Mouse (Mus musculus): ENCODE measurements at regions not wholly inside any gene's neighbourhood (a gene's known extent, or its start where the extent isn't known, plus 50 kb on each side); places are given as distances from the start of the nearest gene placed in this dataset.

DNA sequence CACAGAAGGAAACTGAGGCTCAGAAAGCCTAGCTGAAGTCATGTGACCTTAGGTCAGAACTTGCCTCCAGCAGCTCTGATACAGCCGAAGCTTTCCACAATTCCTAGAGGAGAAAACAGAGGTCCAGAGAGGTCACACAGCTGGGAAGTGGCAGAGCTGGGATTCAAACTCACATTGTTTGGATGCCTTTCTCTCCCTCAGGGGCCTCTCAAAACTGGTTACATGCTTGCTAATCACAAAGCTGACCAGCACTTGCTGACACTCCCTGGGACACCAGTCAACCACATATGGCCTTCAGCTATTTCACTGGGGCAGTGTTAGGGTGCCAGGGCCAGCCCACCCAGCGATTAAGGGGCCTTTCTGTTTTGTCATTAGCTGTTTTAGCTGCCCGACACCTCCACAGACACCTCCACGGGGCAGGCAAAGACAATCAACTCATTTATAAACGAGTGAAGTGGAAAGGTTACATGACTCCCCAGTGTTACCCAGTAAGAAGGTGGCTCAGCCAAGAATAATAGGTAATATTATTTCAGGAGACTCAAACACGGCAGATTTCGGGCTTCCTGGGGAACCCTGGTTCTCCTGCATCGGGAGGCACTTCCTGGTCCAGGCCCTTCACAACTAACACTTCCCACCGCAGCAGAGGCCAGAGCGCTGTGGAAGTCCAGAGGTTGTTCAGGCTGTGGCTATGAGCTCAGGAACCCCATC is 71.4 kb downstream of the 2410131K14Rik start:
- peak; percentile 23; the same call in 1 of the 2 replicates for ATAC-seq (ENCODE audit: insufficient number of reproducible peaks, low FRiP score, low TSS enrichment, low read depth)
- H3K27ac ChIP-seq: peak overlapping the region; percentile 59
- no peaks in the 10 kb centered on the region for H3K9me3 ChIP-seq
- H3K9ac ChIP-seq: no peak overlapping the region
- no peaks in the 10 kb centered on the region for H3K36me3 ChIP-seq
- WGBS: 25% methylated on average over 10 of the region's 10 CpGs
- no peak overlapping the region for H3K4me3 ChIP-seq
- H3K4me2 ChIP-seq: no peak overlapping the region
- H3K4me1 ChIP-seq: peaks cover 32% of the 10 kb centered on the region
- peaks cover 6% of the 10 kb centered on the region for H3K27me3 ChIP-seq

DNA sequence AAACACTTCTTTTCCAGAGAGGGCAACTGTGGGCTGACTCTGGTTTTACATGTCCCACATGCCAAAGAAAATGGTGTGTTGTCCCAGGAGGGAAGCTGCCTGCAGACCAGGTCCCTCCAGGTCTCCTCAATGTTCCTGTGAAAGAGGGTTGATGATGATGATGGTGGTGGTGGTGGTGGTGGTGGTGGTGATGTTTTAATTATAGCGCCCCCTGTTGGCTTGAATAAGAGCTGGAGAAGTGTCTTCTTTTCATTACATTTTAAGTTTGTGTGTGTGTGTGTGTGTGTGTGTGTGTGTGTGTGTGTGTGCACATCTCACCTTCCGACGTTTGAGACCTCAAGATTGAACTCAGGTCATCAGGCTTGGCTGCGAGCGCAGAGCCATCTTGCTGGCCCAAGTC is 73.0 kb downstream of the 2410131K14Rik start:
- peaks cover 6% of the 10 kb centered on the region for H3K27me3 ChIP-seq
- H3K36me3 ChIP-seq: no peaks in the 10 kb centered on the region
- 0 out of 2 replicates have a peak overlapping the region, but pooled peaks have one; percentile 10 for H3K4me2 ChIP-seq
- H3K9ac ChIP-seq: no peak overlapping the region
- peaks cover 40% of the 10 kb centered on the region for H3K4me1 ChIP-seq
- no peak for ATAC-seq (ENCODE audit: insufficient number of reproducible peaks, low FRiP score, low TSS enrichment, low read depth)
- no peak overlapping the region for H3K4me3 ChIP-seq
- H3K9me3 ChIP-seq: no peaks in the 10 kb centered on the region
- 43% methylated on average over 5 of the region's 5 CpGs for WGBS
- peak overlapping the region; percentile 51 for H3K27ac ChIP-seq

DNA sequence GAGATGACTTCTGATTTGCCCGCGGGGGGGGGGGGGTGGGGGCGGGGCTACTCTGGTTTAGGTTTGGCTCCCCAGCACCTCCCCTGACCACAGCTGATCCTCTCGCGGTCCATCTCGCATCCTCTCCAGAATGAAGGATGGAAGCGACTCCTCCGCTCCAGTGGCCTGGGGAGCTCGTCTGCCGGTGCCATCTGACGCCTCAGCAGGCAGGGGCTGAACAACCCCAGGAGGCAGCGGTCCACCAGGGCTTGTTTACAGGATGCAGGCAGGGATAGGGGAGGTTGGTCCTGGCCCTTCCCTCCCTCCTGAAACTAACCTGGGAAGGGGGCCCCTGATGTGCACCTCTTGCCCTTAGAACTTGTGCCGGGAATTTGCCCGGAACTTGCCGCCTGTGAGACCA is 73.9 kb downstream of the 2410131K14Rik start:
- H3K27me3 ChIP-seq: peaks cover 6% of the 10 kb centered on the region
- H3K36me3 ChIP-seq: no peaks in the 10 kb centered on the region
- no peak overlapping the region for H3K9ac ChIP-seq
- ATAC-seq (ENCODE audit: insufficient number of reproducible peaks, low FRiP score, low TSS enrichment, low read depth): no peak
- H3K9me3 ChIP-seq: no peaks in the 10 kb centered on the region
- no peak overlapping the region for H3K4me3 ChIP-seq
- peak overlapping the region; percentile 32 for H3K4me2 ChIP-seq
- 17% methylated on average over 15 of the region's 15 CpGs for WGBS
- H3K27ac ChIP-seq: peak overlapping the region; percentile 4; the same call in 1 of the 2 replicates
- H3K4me1 ChIP-seq: peaks cover 44% of the 10 kb centered on the region

DNA sequence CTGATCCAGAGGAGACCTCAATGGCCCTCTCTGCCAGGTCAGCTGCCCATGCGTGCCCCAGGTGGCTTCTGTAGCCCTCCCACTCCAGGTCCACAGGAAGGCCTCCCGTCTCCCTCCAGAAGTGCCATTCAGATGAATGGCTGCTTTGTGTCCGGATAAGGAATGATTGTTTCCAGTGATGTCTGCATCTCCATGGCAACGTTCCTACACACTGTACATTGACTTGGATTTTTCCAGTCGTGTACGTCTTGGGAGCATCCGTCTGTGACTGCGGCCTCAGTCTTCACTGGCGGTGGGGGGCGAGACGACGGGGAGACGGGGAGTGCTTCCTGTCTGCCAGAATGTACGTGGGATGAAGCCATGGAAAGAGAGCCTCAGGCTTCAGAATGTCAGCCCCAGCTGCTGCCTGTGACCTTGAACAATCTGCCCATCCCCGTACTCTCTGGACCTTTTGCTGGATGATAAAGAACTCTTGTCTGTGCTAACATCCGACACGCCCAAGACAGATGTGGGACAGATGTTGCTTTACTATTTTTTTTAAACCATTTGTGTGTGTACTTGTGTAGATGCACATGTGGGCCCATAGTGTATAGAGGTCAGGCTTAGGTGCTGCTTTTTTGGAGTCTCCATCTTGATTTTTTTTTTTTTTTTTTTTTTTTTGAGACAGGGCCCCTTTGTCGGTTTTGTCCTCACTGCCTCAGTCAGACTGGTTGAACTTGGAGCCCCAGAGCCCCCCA is 76.9 kb downstream of the 2410131K14Rik start:
- ATAC-seq (ENCODE audit: insufficient number of reproducible peaks, low FRiP score, low TSS enrichment, low read depth): peak; percentile 80
- Histone ChIP-seq H3K27me3 (peaks cover 6% of the 10 kb centered on the region), H3K36me3 (no peaks in the 10 kb centered on the region), H3K4me3 (no peak overlapping the region), H3K9ac (no peak overlapping the region), H3K4me2 (no peak overlapping the region), H3K27ac (peak overlapping the region; percentile 70), H3K9me3 (no peaks in the 10 kb centered on the region), H3K4me1 (peaks cover 37% of the 10 kb centered on the region)
- WGBS: 24% methylated on average over 18 of the region's 18 CpGs

DNA sequence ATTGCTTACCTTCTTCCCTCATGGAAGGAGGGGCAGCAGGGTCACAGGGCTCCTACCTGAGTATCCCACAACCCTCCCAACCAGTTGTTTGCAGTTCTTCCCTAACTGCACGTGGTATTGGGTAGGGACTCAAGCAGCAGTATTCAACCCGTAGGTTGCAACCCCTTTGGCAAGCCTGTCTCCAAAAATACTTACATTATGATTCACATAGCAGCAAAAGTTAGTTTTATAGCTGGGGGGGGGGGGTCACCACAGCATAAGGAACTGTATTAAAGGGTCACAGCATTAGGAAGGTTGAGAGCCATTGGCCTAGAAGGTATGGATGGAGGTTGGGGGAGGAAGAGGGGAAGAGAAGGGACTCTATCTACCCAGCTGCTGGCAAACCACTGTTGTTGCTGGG is 78.1 kb downstream of the 2410131K14Rik start:
- Histone ChIP-seq H3K9ac (no peak overlapping the region), H3K4me2 (no peak overlapping the region), H3K27me3 (peaks cover 6% of the 10 kb centered on the region), H3K4me1 (peaks cover 35% of the 10 kb centered on the region), H3K9me3 (no peaks in the 10 kb centered on the region), H3K27ac (0 out of 2 replicates have a peak overlapping the region, but pooled peaks have one; percentile 70), H3K36me3 (no peaks in the 10 kb centered on the region), H3K4me3 (no peak overlapping the region)
- no peak for ATAC-seq (ENCODE audit: insufficient number of reproducible peaks, low FRiP score, low TSS enrichment, low read depth)
- 53% methylated on average over 2 of the region's 2 CpGs for WGBS

DNA sequence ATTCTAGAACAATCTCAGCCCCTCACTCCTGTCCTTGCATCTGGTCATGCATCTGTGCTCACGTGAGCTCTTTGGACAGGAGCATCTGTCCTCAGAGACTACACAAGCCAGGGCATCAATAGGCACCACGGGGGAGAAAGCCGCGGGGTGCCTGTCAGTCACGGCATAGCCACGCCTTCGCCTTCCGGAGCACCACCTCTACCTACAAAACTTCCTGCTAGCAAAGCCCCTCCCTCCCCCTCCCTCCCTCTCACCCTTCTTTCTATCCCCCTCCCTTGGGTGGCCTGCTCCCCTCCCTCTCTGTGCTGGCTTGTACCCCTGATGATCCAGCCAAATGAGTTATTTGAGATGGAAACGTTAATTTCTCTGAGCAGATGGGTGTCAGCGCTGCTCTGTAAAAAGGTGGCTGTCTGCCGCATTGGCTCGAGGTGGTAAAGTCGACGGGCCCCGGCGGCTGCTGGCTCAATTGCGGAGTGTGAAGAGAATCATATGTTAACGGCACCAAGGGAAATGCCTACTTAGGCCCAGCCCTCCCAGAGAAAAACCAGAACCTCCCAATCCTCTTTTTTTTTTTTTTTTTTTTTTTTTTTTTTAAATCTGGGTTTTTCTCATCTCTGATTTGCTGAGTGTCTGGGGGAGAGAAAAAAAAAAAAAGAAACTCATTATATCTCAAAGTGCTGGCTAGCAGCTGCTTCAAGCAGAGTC is 82.0 kb downstream of the 2410131K14Rik start:
- no peaks in the 10 kb centered on the region for H3K36me3 ChIP-seq
- H3K9ac ChIP-seq: no peak overlapping the region
- H3K4me1 ChIP-seq: peaks cover 40% of the 10 kb centered on the region
- ATAC-seq (ENCODE audit: insufficient number of reproducible peaks, low FRiP score, low TSS enrichment, low read depth): 0 out of 2 replicates have a peak, but pooled peaks have one; percentile 15
- 0% methylated on average over 18 of the region's 18 CpGs for WGBS
- H3K27me3 ChIP-seq: no peaks in the 10 kb centered on the region
- H3K27ac ChIP-seq: peak overlapping the region; percentile 78
- H3K4me2 ChIP-seq: peak overlapping the region; percentile 55
- no peaks in the 10 kb centered on the region for H3K9me3 ChIP-seq
- H3K4me3 ChIP-seq: peak overlapping the region; percentile 26

DNA sequence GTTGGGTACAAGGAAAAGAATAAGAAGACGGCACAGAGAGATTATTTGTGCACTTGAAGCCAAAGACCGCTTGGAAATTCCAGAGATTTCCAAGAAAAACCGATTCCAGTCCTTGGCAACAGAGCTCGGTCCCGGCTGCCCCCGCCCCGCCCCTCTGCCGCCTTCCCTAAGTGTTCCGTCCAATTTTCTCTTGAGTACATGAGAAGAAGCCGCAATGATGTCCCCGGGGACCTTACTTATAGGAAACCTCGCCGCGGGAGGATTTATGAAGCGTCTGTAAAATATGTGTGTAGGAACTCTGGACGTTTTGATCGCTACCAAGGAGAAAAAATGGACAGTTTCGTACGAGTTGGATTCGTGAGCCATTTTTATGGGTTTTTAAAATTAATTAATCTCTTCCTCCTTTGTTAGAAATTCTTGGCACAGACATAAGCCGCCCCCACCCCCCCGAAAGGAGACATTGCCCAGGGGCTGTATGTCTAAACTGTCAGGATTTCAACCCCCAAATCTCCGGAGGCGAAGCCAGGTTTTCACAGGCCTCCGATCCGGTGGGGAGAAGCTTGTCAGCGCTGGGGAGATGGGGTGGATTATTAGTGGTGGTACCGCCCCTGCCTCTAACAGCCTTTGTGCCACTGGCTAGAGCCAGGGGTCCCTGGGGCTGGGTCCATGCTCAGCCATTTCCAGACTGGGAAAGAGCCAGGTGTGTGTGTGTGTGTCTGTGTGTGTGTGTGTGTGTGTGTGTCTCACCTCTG is 83.1 kb downstream of the 2410131K14Rik start:
- H3K27ac ChIP-seq: peak overlapping the region; percentile 57
- 3% methylated on average over 28 of the region's 28 CpGs for WGBS
- peak overlapping the region; percentile 55 for H3K4me2 ChIP-seq
- ATAC-seq (ENCODE audit: insufficient number of reproducible peaks, low FRiP score, low TSS enrichment, low read depth): no peak
- peaks cover 41% of the 10 kb centered on the region for H3K4me1 ChIP-seq
- H3K9ac ChIP-seq: no peak overlapping the region
- peak overlapping the region; percentile 26 for H3K4me3 ChIP-seq
- H3K27me3 ChIP-seq: no peaks in the 10 kb centered on the region
- H3K36me3 ChIP-seq: no peaks in the 10 kb centered on the region
- no peaks in the 10 kb centered on the region for H3K9me3 ChIP-seq

DNA sequence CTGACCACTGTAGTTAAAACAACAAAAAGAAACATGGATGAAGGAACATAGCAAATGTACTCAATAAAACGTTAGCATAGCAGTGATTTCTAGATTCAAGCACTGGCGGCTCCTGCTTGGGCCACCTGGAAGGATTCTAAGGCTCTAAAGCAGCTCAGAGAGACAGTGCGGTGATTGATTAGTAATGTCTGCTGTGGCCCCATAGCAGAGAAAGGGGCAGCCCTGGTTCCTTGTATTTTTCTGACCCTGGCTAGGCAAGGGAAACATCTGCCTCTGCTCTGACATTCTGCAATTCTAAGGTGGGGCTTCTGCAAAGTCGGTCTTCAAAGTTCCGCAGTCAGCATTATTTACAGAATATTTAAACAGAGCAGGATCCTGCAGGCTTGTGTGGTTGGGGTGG is 84.1 kb downstream of the 2410131K14Rik start:
- Histone ChIP-seq H3K36me3 (no peaks in the 10 kb centered on the region), H3K27me3 (no peaks in the 10 kb centered on the region), H3K9ac (no peak overlapping the region), H3K27ac (no peak overlapping the region; the same call in 1 of the 2 replicates), H3K4me2 (no peak overlapping the region), H3K9me3 (no peaks in the 10 kb centered on the region), H3K4me3 (no peak overlapping the region), H3K4me1 (peaks cover 37% of the 10 kb centered on the region)
- no peak for ATAC-seq (ENCODE audit: insufficient number of reproducible peaks, low FRiP score, low TSS enrichment, low read depth)
- WGBS: 73% methylated on average over 5 of the region's 5 CpGs

DNA sequence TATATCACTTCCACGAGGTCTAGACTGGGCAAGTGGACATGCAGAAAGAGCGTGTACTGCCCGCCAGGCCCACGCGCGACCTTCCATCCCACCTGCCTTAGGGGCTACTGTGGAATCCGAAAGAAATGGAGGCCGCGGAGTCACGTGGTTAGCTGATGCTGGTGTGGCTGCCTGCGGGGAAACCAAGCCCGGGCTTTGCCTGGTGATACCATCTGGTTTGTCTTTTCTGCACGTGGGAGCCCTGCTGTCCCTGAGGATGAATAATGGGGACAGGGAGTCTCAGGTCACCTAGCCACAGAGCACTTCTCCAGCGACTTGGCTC is 86.2 kb downstream of the 2410131K14Rik start:
- Histone ChIP-seq H3K4me3 (peak overlapping the region; percentile 39), H3K27me3 (no peaks in the 10 kb centered on the region), H3K9ac (no peak overlapping the region), H3K27ac (peak overlapping the region; percentile 90), H3K9me3 (no peaks in the 10 kb centered on the region), H3K4me1 (peaks cover 37% of the 10 kb centered on the region), H3K4me2 (peak overlapping the region; percentile 72), H3K36me3 (no peaks in the 10 kb centered on the region)
- WGBS: 16% methylated on average over 14 of the region's 14 CpGs
- no peak for ATAC-seq (ENCODE audit: insufficient number of reproducible peaks, low FRiP score, low TSS enrichment, low read depth)

DNA sequence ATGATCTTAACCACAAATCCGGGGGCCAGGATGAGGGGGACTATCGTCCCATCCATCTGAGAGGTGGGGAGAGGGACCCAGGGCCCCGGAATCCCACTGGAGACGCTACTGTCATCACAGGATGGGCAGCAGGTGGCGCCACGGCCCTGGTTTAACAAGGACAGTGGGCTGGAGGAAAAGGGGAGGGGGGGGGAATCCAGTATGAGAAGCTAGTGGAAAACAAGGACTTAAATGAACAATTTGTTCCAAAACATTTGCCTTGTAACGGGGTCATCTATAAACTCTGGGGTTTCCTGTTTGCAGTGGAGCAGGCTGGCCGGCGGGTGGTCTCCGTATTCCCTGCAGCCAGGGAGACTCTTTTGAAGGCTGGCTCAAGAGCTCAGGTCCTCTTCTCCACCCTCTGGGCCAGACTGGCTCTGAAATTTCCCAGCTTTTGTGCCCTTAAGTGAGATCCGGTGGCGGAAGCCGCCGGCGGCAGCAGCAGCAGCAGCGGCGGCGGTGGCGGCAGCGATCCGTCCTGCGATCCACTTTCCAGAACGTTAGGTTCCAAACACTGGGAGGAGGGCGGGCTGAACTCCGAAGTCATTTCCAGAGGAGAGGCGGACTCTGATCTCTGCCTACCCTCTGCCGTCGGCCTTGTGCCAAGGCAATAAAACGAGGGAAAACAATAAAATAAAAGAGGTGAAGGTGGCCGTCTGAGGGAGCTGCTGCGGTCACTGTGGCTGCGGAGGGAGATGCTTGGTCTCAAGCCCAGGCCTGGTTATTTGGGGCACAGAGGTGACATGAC is 86.8 kb downstream of the 2410131K14Rik start:
- Histone ChIP-seq H3K4me1 (peaks cover 35% of the 10 kb centered on the region), H3K9ac (0 out of 2 replicates have a peak overlapping the region, but pooled peaks have one; percentile 35), H3K36me3 (no peaks in the 10 kb centered on the region), H3K9me3 (no peaks in the 10 kb centered on the region), H3K4me3 (peak overlapping the region; percentile 39), H3K27ac (peak overlapping the region; percentile 90), H3K27me3 (no peaks in the 10 kb centered on the region), H3K4me2 (peak overlapping the region; percentile 72)
- ATAC-seq (ENCODE audit: insufficient number of reproducible peaks, low FRiP score, low TSS enrichment, low read depth): peak; percentile 10; the same call in 1 of the 2 replicates
- WGBS: under 1% methylated on average over 32 of the region's 32 CpGs

DNA sequence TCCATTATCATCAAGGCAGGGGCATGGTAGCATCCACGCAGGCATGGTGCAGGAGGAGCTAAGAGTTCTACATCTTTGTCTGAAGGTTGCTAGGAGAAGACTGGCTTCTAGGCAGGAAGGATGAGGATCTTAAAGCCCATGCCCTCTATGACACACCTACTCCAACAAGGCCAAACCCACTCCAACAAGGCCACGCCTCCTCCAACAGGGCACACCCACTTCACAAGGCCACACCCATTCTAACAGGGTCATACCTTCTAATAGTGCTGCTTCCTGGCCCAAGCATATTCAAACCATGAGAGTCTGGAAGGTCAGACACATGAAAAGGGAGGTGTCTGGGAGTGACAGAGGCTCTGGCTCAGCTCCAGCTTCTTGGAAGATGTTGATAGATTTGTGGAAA is 89.0 kb downstream of the 2410131K14Rik start:
- H3K4me1 ChIP-seq: peaks cover 16% of the 10 kb centered on the region
- no peaks in the 10 kb centered on the region for H3K36me3 ChIP-seq
- H3K4me3 ChIP-seq: no peak overlapping the region
- no peaks in the 10 kb centered on the region for H3K27me3 ChIP-seq
- 88% methylated on average over 2 of the region's 2 CpGs for WGBS
- no peak overlapping the region for H3K4me2 ChIP-seq
- no peaks in the 10 kb centered on the region for H3K9me3 ChIP-seq
- ATAC-seq (ENCODE audit: insufficient number of reproducible peaks, low FRiP score, low TSS enrichment, low read depth): no peak
- H3K27ac ChIP-seq: no peak overlapping the region
- no peak overlapping the region for H3K9ac ChIP-seq

Data from limb, embryonic 15.5 days (tissue).